Comparison of ENCODE assay signal across 8 mouse cellular contexts in genomic region chr7:101817861-101818401, GRCm38 (mm10). TPM values are rescaled to one million over a fixed set of nuclear protein-coding genes. Genes with fewer than 3 reads are reported as not detected.
DNase-seq lines count a peak whose midpoint lies in the region; ATAC-seq and TF ChIP-seq lines count a peak whose summit lies in the region.

TSS of gene Phox2a (plus strand) at chr7:101818313.

- no peak within 1 kb of the TSS for H3K9ac ChIP-seq in heart, postnatal 0 days (replicated peaks; ENCODE audit: low read depth, low read length)

- no peak for ATAC-seq in heart, postnatal 0 days (ENCODE audit: insufficient read depth, low read depth)

- peaks cover 54% of the 10 kb centered on the region for H3K27me3 ChIP-seq in heart, postnatal 0 days (ENCODE audit: control insufficient read depth, insufficient read depth, low read length)

- H3K4me1 ChIP-seq in heart, postnatal 0 days (ENCODE audit: control insufficient read depth, insufficient read depth), result peaks cover 12% of the 10 kb centered on the region

- H3K36me3 ChIP-seq in heart, postnatal 0 days (replicated peaks; ENCODE audit: control insufficient read depth, insufficient read depth, low read length), result no peaks in the 10 kb centered on the region

- no peak within 1 kb of the TSS for H3K27ac ChIP-seq in heart, postnatal 0 days (ENCODE audit: low read depth)

- no peak for TF ChIP-seq EP300 in heart, postnatal 0 days (IDR thresholded peaks at IDR 0.05; ENCODE audit: low read depth)

- H3K4me2 ChIP-seq in heart, postnatal 0 days (ENCODE audit: low read depth, low read length), result peak within 1 kb of the TSS; percentile 42

- no peaks in the 10 kb centered on the region for H3K9me3 ChIP-seq in heart, postnatal 0 days (replicated peaks; ENCODE audit: control insufficient read depth, low read length)

- TF ChIP-seq CTCF in heart, postnatal 0 days (IDR thresholded peaks at IDR 0.05; ENCODE audit: low read depth), result no peak

- H3K4me3 ChIP-seq in heart, postnatal 0 days (ENCODE audit: low read depth, low read length), result peak within 1 kb of the TSS; percentile 36

- DNase-seq in heart, postnatal 0 days (ENCODE audit: low spot score), result no peak
- no peak for DNase-seq in heart, adult 9 months (ENCODE audit: low spot score in 2 of 2)
- no peak for DNase-seq in adrenal gland, postnatal 4 days (ENCODE audit: low spot score in 2 of 2)
- peak; percentile 4 for DNase-seq in induced T-regulatory cell, adult 2 months (ENCODE audit: low read depth)
- DNase-seq in neural tube, embryonic 10.5 days (ENCODE audit: extremely low spot score, low spot score), result peak; percentile 47
- DNase-seq in spleen, postnatal 10 days (ENCODE audit: low spot score in 2 of 2), result no peak
- no peak for DNase-seq in frontal cortex, postnatal 25 days (ENCODE audit: low spot score in 2 of 2)
- no peak for DNase-seq in urinary bladder, postnatal 25 days (ENCODE audit: low spot score)

- WGBS in heart, postnatal 0 days, result 2% methylated on average over 36 of the region's 45 CpGs

RNA-seq across cellular contexts. Expression of gene Phox2a, which starts in this region (rescaled TPM):
- not detected in 2 replicates for total RNA-seq in heart, postnatal 0 days (2014; rRNA removed; ENCODE audit: low replicate concordance)
- polyA plus RNA-seq in heart, postnatal 0 days (2015; fragmentation: Nextera tagmentation; extraction: Ambion mirVana), result 0.07 and 0.33 TPM in 2 replicates
- 10 to 100 TPM; 56.2 to 66.9 TPM for total RNA-seq in adrenal gland, postnatal 4 days (2021)

Comparison
In these comparisons a context has a peak if more than half of its experiments do, and no peak if none do; other contexts are left out.
1. RNA of gene Phox2a (total RNA-seq): 56.2 to 66.9 TPM in adrenal gland, postnatal 4 days; not detected in heart, postnatal 0 days; every median in the first group is over 10 times any median in the second.
2. DNase-seq: peak in induced T-regulatory cell, adult 2 months (single experiment) and neural tube, embryonic 10.5 days (single experiment); none in heart, postnatal 0 days (single experiment), heart, adult 9 months (0 of 2), adrenal gland, postnatal 4 days (0 of 2), spleen, postnatal 10 days (0 of 2), frontal cortex, postnatal 25 days (0 of 2) and urinary bladder, postnatal 25 days (single experiment).